Mouse (Mus musculus) adrenal gland, adult (tissue): ENCODE measurements around the gene 4930447F04Rik.

ENCODE experiments used
- DNase-seq, 2 experiments: peaks; one replicate each; pipeline ENCODE4 v3.0.0; 2022 to 2023; ENCODE audit warnings: low spot score in 1 of 2; ENCODE audit not compliant: inconsistent age in 2 of 2

The 4930447F04Rik gene

DNA sequence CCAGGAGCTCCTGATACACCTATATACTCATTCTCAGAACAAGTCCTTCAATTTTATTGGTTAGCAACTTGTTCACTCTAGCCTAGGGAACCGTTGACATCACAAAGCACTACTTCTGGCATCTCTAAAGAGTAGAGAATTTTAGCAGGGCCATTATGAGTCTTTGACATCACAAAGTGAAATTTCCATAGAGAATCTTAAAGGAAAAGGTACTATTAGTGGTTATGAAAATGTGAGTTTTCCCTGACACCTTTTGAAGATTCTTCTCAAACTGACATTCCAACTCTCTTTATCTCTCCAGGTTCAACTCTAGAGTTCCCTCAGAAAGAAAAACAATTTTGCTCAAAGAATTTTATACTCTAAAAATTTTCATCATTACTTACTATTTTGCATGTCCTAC lies at the start of gene 4930447F04Rik:
TSS of gene 4930447F04Rik (minus strand) at position 101 of the 400 bp plus-strand sequence.
- no peak for DNase-seq
